Mouse (Mus musculus): ENCODE data around the gene D11Wsu47e. TPM values are rescaled to one million over a fixed set of nuclear protein-coding genes. Genes with fewer than 3 reads are reported as not detected.

Gene D11Wsu47e
- total RNA-seq, 1 experiment, result 38.5 TPM

DNA sequence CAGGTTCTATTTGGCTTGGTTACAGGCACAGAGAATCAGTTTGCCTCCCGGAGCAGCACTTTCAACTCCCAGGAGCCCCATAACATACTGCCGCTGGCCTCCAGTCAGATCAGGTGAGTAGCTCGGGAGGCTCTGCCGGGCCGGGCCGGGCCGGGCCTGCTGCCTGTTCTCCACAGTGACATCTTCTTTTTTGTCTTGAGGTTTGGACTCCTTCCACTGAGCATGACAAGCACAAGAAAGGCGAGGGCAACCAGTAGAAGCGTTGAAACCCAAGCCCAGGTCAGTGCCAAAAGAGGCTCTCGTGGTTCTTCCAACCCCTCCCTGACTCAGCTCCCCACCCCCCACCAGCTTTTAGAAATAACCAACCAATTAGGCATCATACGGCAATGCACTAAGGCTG is 23.3 kb upstream of the D11Wsu47e start:
- no peak for TF ChIP-seq CHD2 (IDR thresholded peaks at IDR 0.05; ENCODE audit: low read depth, low read length)
- no peak for TF ChIP-seq HCFC1 (IDR thresholded peaks at IDR 0.05; ENCODE audit: borderline replicate concordance, insufficient read depth, low read length)
- TF ChIP-seq MAFK (IDR thresholded peaks at IDR 0.05; ENCODE audit: insufficient read depth, low read depth, low read length), result no peak
- DNase-seq (ENCODE audit: low read depth, low spot score), result no peak
- Histone ChIP-seq H3K9me3 (ENCODE audit: control insufficient read depth, insufficient read depth, low read depth, low read length) (no peaks in the 10 kb centered on the region), H3K9ac (ENCODE audit: insufficient read depth, low read depth, low read length, poor library complexity, severe bottlenecking) (no peak overlapping the region), H3K4me1 (ENCODE audit: control insufficient read depth in 2 of 2, insufficient read depth in 2 of 2, low read length in 2 of 2, poor library complexity in 1 of 2) (peaks cover 2 to 4% of the 10 kb centered on the region in 2 experiments; a peak in 2 of 4 replicates), H3K4me3 (ENCODE audit: insufficient read depth in 1 of 2, low read depth in 1 of 2, low read length in 2 of 2, poor library complexity in 1 of 2, severe bottlenecking in 1 of 2) (no peak overlapping the region), H3K36me3 (ENCODE audit: control insufficient read depth, insufficient read depth, low read length, poor library complexity, severe bottlenecking) (peaks cover 54% of the 10 kb centered on the region), H3K27ac (ENCODE audit: insufficient read depth, low read depth, low read length, poor library complexity, severe bottlenecking) (no peak overlapping the region)
- in situ Hi-C loops (cut with MboI; ENCODE audit: low sequenced_read_pairs in 2 of 2, unreplicated experiment in 2 of 2), result no loop called here

DNA sequence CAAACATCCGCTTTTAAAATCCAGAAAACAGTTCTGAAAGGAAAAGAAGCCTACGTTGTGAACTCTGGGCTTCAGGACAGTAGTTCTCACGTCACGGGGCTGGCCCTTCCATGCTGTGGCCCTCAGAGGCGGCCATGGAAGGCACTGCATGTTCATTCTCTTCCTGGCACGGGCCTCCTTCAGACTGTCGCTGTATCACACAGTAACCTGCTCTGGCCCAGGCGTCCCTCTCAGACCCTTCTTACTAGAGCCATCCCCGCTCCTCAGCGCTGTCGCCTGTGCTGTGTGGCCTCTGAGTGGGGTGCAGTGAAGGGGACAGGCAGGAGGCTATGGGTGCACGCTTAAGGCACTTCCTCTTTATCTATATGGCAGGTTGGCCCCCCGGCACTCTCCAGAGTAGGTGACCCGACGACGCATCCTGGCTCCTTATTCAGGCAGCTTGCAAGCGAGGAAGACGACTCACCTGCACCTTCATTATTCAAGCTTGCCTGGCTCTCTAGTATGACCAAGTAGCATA is 22.3 kb upstream of the D11Wsu47e start:
- H3K9ac ChIP-seq (ENCODE audit: insufficient read depth, low read depth, low read length, poor library complexity, severe bottlenecking), result no peak overlapping the region
- TF ChIP-seq ZNF384 (IDR thresholded peaks at IDR 0.05; ENCODE audit: low read depth, low read length) (no peak), HCFC1 (IDR thresholded peaks at IDR 0.05; ENCODE audit: borderline replicate concordance, insufficient read depth, low read length) (no peak), ZC3H11A (IDR thresholded peaks at IDR 0.05; ENCODE audit: borderline replicate concordance, low read depth, low read length) (no peak), CHD2 (IDR thresholded peaks at IDR 0.05; ENCODE audit: low read depth, low read length) (no peak), MAFK (IDR thresholded peaks at IDR 0.05; ENCODE audit: insufficient read depth, low read depth, low read length) (no peak)
- in situ Hi-C loops (cut with MboI; ENCODE audit: low sequenced_read_pairs in 2 of 2, unreplicated experiment in 2 of 2), result no loop called here
- H3K27ac ChIP-seq (ENCODE audit: insufficient read depth, low read depth, low read length, poor library complexity, severe bottlenecking), result no peak overlapping the region
- peaks cover 45% of the 10 kb centered on the region for H3K36me3 ChIP-seq (ENCODE audit: control insufficient read depth, insufficient read depth, low read length, poor library complexity, severe bottlenecking)
- H3K4me3 ChIP-seq (ENCODE audit: insufficient read depth in 1 of 2, low read depth in 1 of 2, low read length in 2 of 2, poor library complexity in 1 of 2, severe bottlenecking in 1 of 2), result no peak overlapping the region
- no peak for DNase-seq (ENCODE audit: low read depth, low spot score)
- peaks cover 2 to 8% of the 10 kb centered on the region in 2 experiments; a peak in 2 of 4 replicates for H3K4me1 ChIP-seq (ENCODE audit: control insufficient read depth in 2 of 2, insufficient read depth in 2 of 2, low read length in 2 of 2, poor library complexity in 1 of 2)
- H3K9me3 ChIP-seq (ENCODE audit: control insufficient read depth, insufficient read depth, low read depth, low read length), result no peaks in the 10 kb centered on the region

DNA sequence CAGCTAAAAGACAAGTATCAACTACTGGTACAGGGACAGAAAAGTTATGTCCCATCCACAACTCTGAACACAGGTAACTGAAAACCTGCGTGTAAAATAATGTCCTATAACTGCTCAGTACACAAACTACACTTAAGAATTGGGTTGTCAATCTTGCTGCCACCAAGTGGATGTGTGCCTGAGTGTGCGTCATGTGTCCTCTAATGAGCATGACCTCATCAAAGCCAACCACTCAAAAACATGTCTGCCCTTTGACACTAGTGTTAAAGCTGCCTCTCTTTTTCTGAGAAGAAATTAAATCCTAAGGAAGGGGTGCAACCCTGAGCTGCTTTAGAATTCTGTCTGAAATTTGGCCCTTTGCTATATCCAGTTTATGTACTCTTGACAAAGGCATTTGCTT is 19.9 kb upstream of the D11Wsu47e start:
- H3K9ac ChIP-seq (ENCODE audit: insufficient read depth, low read depth, low read length, poor library complexity, severe bottlenecking), result no peak overlapping the region
- TF ChIP-seq CHD2 (IDR thresholded peaks at IDR 0.05; ENCODE audit: low read depth, low read length) (no peak), ZC3H11A (IDR thresholded peaks at IDR 0.05; ENCODE audit: borderline replicate concordance, low read depth, low read length) (no peak), ZNF384 (IDR thresholded peaks at IDR 0.05; ENCODE audit: low read depth, low read length) (no peak), HCFC1 (IDR thresholded peaks at IDR 0.05; ENCODE audit: borderline replicate concordance, insufficient read depth, low read length) (no peak), MAFK (IDR thresholded peaks at IDR 0.05; ENCODE audit: insufficient read depth, low read depth, low read length) (no peak)
- H3K36me3 ChIP-seq (ENCODE audit: control insufficient read depth, insufficient read depth, low read length, poor library complexity, severe bottlenecking), result peaks cover 29% of the 10 kb centered on the region

GRCm38 (mm10) chr11:113666205-113666604 is 18.0 kb upstream of the D11Wsu47e start:
- in situ Hi-C loops (cut with MboI; ENCODE audit: low sequenced_read_pairs in 2 of 2, unreplicated experiment in 2 of 2), result no loop called here
- TF ChIP-seq CHD2 (IDR thresholded peaks at IDR 0.05; ENCODE audit: low read depth, low read length) (no peak), MAFK (IDR thresholded peaks at IDR 0.05; ENCODE audit: insufficient read depth, low read depth, low read length) (no peak), ZC3H11A (IDR thresholded peaks at IDR 0.05; ENCODE audit: borderline replicate concordance, low read depth, low read length) (no peak), HCFC1 (IDR thresholded peaks at IDR 0.05; ENCODE audit: borderline replicate concordance, insufficient read depth, low read length) (no peak), ZNF384 (IDR thresholded peaks at IDR 0.05; ENCODE audit: low read depth, low read length) (no peak)
- Histone ChIP-seq H3K4me3 (ENCODE audit: insufficient read depth in 1 of 2, low read depth in 1 of 2, low read length in 2 of 2, poor library complexity in 1 of 2, severe bottlenecking in 1 of 2) (no peak overlapping the region), H3K9ac (ENCODE audit: insufficient read depth, low read depth, low read length, poor library complexity, severe bottlenecking) (no peak overlapping the region), H3K9me3 (ENCODE audit: control insufficient read depth, insufficient read depth, low read depth, low read length) (no peaks in the 10 kb centered on the region), H3K4me1 (ENCODE audit: control insufficient read depth in 2 of 2, insufficient read depth in 2 of 2, low read length in 2 of 2, poor library complexity in 1 of 2) (peaks cover 0 to 4% of the 10 kb centered on the region in 2 experiments; a peak in 1 of 4 replicates), H3K27ac (ENCODE audit: insufficient read depth, low read depth, low read length, poor library complexity, severe bottlenecking) (no peak overlapping the region), H3K36me3 (ENCODE audit: control insufficient read depth, insufficient read depth, low read length, poor library complexity, severe bottlenecking) (peaks cover 25% of the 10 kb centered on the region)
- no peak for DNase-seq (ENCODE audit: low read depth, low spot score)

More for the DNA sequence above, 19.9 kb upstream of the D11Wsu47e start:
- no peaks in the 10 kb centered on the region for H3K9me3 ChIP-seq (ENCODE audit: control insufficient read depth, insufficient read depth, low read depth, low read length)
- DNase-seq (ENCODE audit: low read depth, low spot score), result no peak
- in situ Hi-C loops (cut with MboI; ENCODE audit: low sequenced_read_pairs in 2 of 2, unreplicated experiment in 2 of 2), result no loop called here
- H3K4me3 ChIP-seq (ENCODE audit: insufficient read depth in 1 of 2, low read depth in 1 of 2, low read length in 2 of 2, poor library complexity in 1 of 2, severe bottlenecking in 1 of 2), result no peak overlapping the region
- H3K4me1 ChIP-seq (ENCODE audit: control insufficient read depth in 2 of 2, insufficient read depth in 2 of 2, low read length in 2 of 2, poor library complexity in 1 of 2), result peaks cover under 1 to 4% of the 10 kb centered on the region in 2 experiments; a peak in 2 of 4 replicates
- no peak overlapping the region for H3K27ac ChIP-seq (ENCODE audit: insufficient read depth, low read depth, low read length, poor library complexity, severe bottlenecking)

GRCm38 (mm10) chr11:113666648-113667047 is 17.6 kb upstream of the D11Wsu47e start:
- in situ Hi-C loops (cut with MboI; ENCODE audit: low sequenced_read_pairs in 2 of 2, unreplicated experiment in 2 of 2), result no loop called here
- no peak overlapping the region for H3K4me3 ChIP-seq (ENCODE audit: insufficient read depth in 1 of 2, low read depth in 1 of 2, low read length in 2 of 2, poor library complexity in 1 of 2, severe bottlenecking in 1 of 2)
- TF ChIP-seq ZC3H11A (IDR thresholded peaks at IDR 0.05; ENCODE audit: borderline replicate concordance, low read depth, low read length), result no peak
- TF ChIP-seq CHD2 (IDR thresholded peaks at IDR 0.05; ENCODE audit: low read depth, low read length), result no peak
- no peak for TF ChIP-seq MAFK (IDR thresholded peaks at IDR 0.05; ENCODE audit: insufficient read depth, low read depth, low read length)
- no peak for TF ChIP-seq HCFC1 (IDR thresholded peaks at IDR 0.05; ENCODE audit: borderline replicate concordance, insufficient read depth, low read length)
- TF ChIP-seq ZNF384 (IDR thresholded peaks at IDR 0.05; ENCODE audit: low read depth, low read length), result no peak
- H3K36me3 ChIP-seq (ENCODE audit: control insufficient read depth, insufficient read depth, low read length, poor library complexity, severe bottlenecking), result peaks cover 21% of the 10 kb centered on the region
- no peaks in the 10 kb centered on the region for H3K9me3 ChIP-seq (ENCODE audit: control insufficient read depth, insufficient read depth, low read depth, low read length)
- peaks cover 0 to 4% of the 10 kb centered on the region in 2 experiments; a peak in 1 of 4 replicates for H3K4me1 ChIP-seq (ENCODE audit: control insufficient read depth in 2 of 2, insufficient read depth in 2 of 2, low read length in 2 of 2, poor library complexity in 1 of 2)
- no peak overlapping the region for H3K9ac ChIP-seq (ENCODE audit: insufficient read depth, low read depth, low read length, poor library complexity, severe bottlenecking)
- no peak for DNase-seq (ENCODE audit: low read depth, low spot score)
- no peak overlapping the region for H3K27ac ChIP-seq (ENCODE audit: insufficient read depth, low read depth, low read length, poor library complexity, severe bottlenecking)

Measured in ES-E14 (cell line).